Mouse (Mus musculus): ENCODE measurements around the gene S1pr4. TPM values are rescaled to one million over a fixed set of nuclear protein-coding genes. Genes with fewer than 3 reads are reported as not detected.

Gene S1pr4
- total RNA-seq, 2 experiments from 2014 or later, result 1.0 to 1.1 TPM

DNA sequence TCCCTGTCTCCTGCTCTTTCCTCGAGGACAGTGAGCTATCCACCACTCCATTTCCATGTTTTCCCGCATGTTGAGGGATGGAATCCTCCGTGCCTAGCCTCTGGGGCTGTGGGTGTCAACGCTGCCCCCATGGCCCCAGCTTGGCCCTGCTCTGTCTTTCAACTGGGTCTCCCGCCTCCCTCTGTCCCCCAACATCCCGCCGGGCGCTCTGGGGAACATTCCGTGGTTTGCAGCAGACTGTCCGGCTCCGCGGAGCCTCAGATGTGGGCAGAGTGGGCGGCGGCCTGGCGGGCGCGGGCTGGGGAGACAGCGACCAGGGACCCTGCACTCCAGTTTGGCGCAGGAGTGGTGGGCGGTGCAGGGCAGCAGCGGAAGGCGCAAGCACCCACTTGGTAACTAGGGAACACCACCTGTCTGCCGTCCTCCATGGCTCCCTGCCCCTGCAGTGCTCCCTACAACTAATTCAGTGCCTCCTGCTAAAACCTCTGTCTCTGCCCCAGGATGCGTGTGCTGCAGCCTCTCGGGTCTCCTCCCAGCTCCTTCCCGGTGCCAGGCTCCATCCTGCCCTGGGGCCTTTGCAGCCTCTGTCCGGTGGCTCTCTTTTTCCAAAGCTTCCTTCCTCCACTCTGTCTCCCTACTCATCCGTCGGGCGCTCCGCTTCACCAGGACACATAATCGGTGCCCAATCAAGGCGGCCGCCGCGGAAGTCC is 47.5 kb downstream of the S1pr4 start:
- intact Hi-C loops (cut with DNase I), result no loop called here
- DNase-seq (ENCODE audit: low spot score), result no peak

DNA sequence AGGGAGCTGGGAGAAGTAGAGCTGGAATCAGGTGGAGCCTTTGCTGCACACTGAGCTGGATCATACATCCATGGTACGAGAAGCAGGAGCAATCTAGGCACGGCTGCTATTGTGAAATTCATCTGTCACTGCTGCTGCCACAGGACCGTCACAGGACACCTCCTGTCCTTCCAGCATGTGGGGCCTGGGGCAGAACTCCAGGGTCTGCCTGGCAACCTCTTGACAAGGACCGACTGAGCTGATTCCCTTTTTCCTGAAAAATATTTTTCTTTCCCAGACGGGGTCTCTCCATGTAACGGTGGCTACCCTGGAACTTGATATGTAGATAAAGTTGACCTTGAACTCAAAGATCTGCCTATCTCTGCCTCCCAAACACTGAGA is 48.6 kb downstream of the S1pr4 start:
- no peak for DNase-seq (ENCODE audit: low spot score)
- intact Hi-C loops (cut with DNase I), result loop anchor here (2.0 kb wide), 1 partner anchor 167 kb away; no protein-coding TSS in a partner anchor

DNA sequence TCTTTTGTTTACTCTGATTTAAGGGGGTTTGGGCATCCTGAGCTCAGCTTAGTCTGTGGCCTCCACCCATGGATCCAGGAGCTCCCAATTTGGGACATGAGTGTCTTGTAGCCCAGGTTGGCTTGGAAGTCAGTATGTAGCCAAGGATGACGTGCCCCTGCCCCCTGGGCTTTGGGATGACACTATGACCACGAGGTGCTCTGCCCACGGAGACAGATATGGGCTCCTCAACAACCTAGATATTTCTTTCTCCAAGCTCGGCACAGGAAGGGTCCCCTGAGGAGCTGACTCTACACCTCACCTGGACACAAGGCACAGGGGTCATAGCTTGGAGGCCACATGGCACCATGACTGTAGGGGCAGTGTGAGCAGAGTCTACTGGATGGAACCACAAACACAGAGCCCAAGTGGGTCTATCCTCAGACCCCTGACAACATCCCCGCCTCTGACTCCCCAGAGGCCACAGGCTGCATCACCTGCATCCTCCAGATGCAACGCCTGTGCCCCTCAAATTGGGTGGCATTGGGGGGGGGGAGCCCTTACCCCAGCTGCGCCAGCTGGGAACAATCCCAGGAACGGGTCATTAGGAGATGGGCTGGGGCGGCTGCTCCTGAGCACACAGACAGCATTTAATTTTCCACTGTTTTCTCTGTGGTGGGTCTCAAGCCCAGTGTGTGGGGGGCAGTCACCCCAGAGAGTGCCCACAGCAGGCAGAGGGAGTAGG is 49.1 kb downstream of the S1pr4 start:
- intact Hi-C loops (cut with DNase I), result loop anchor here (1.0 to 2.0 kb wide), 2 partner anchors 62 to 166 kb away; partner anchors contain the start of gene Gm48552
- no peak for DNase-seq (ENCODE audit: low spot score)

DNA sequence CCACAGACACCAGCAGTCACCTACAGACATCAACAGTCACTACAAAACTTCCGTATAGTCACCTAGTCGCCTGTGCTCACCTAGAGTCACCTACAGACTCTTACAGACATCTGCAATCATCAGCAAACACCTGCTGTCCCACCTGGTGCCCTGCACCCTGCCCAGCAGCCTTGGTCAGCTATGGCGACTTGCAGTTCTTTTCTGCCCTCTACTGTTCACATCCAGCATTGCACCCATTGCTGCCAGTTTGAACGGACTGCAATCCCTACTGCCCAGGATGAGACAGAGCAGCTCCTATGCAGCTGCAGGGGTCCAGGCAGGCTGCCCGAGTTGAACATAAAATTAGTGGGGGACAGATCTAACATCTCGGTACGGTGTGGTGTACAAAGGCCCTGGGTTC is 49.8 kb downstream of the S1pr4 start:
- DNase-seq (ENCODE audit: low spot score), result peak; percentile 55
- intact Hi-C loops (cut with DNase I), result loop anchor here (1.0 to 2.0 kb wide), 2 partner anchors 61 to 165 kb away; partner anchors contain the start of gene Gm48552

Small RNA genes lying within 50 kb of the gene (microRNA-seq; reads per million reads assigned to microRNA genes)
- gene Gm25595, result not detected

Other genes starting within 250 kb of the S1pr4 start
- under 1 TPM; 0.42 to 0.61 TPM for gene Matk, start 247.2 kb downstream of the S1pr4 start, total RNA-seq (2021)
- gene Mrpl54, start 233.2 kb downstream of the S1pr4 start, total RNA-seq (2021), result 10 to 100 TPM; 93.8 to 96.6 TPM
- 100 to 1,000 TPM in 1 of 2 experiments, 10 to 100 TPM in 1; 98.4 to 123 TPM for gene Apba3, start 233.2 kb downstream of the S1pr4 start, total RNA-seq (2021)
- not detected for gene Tjp3, start 208.6 kb downstream of the S1pr4 start, total RNA-seq (2021)
- gene Pip5k1c, start 207.2 kb downstream of the S1pr4 start, total RNA-seq (2021), result 10 to 100 TPM; 30.0 to 33.7 TPM
- 10 to 100 TPM; 13.5 to 16.6 TPM for gene Cactin, start 179.0 kb downstream of the S1pr4 start, total RNA-seq (2021)
- gene Tbxa2r, start 171.4 kb downstream of the S1pr4 start, total RNA-seq (2021), result 1 to 10 TPM; 4.8 to 5.7 TPM
- gene Gipc3, start 156.9 kb downstream of the S1pr4 start, total RNA-seq (2021), result 1 to 10 TPM; 4.8 to 5.4 TPM
- 10 to 100 TPM; 68.7 to 70.2 TPM for gene Hmg20b, start 149.7 kb downstream of the S1pr4 start, total RNA-seq (2021)
- gene Mfsd12, start 142.6 kb downstream of the S1pr4 start, total RNA-seq (2021), result 10 to 100 TPM; 12.5 to 13.7 TPM
- 1 to 10 TPM in 1 of 2 experiments, under 1 TPM in 1; 0.78 to 1.2 TPM for gene 4930404N11Rik, start 134.3 kb downstream of the S1pr4 start, total RNA-seq (2021)
- gene Fzr1, start 121.6 kb downstream of the S1pr4 start, total RNA-seq (2021), result 10 to 100 TPM; 27.7 to 32.3 TPM
- 10 to 100 TPM; 52.0 to 56.2 TPM for gene Dohh, start 115.7 kb downstream of the S1pr4 start, total RNA-seq (2021)
- under 1 TPM; 0.61 to 0.78 TPM for gene Gm48551, start 115.7 kb downstream of the S1pr4 start, total RNA-seq (2021)
- gene Gm48552, start 111.1 kb downstream of the S1pr4 start, total RNA-seq (2021), result under 1 TPM in 1 of 2 experiments, not detected in 1; 0.70 TPM
- 1 to 10 TPM; 2.0 TPM for gene Smim24, start 107.1 kb downstream of the S1pr4 start, total RNA-seq (2021)
- 100 to 1,000 TPM; 110 to 130 TPM for gene Nfic, start 44.5 kb downstream of the S1pr4 start, total RNA-seq (2021)
- under 1 TPM; 0.17 to 0.47 TPM for gene Celf5, start 17.4 kb downstream of the S1pr4 start, total RNA-seq (2021)
- gene Ncln, start 3.7 kb downstream of the S1pr4 start, total RNA-seq (2021), result 10 to 100 TPM; 65.3 to 65.6 TPM
- 1 to 10 TPM in 1 of 2 experiments, under 1 TPM in 1; 0.81 to 1.0 TPM for gene Gna15, start 24.1 kb upstream of the S1pr4 start, total RNA-seq (2021)
- 10 to 100 TPM; 49.6 to 54.6 TPM for gene Gna11, start 45.1 kb upstream of the S1pr4 start, total RNA-seq (2021)
- 1,000 to 10,000 TPM; 1,086 to 1,128 TPM for gene Aes, start 59.4 kb upstream of the S1pr4 start, total RNA-seq (2021)
- gene Tle2, start 74.4 kb upstream of the S1pr4 start, total RNA-seq (2021), result 1 to 10 TPM; 8.4 to 9.7 TPM
- 1 to 10 TPM; 6.7 to 7.4 TPM for gene Tle6, start 100.9 kb upstream of the S1pr4 start, total RNA-seq (2021)
- 1 to 10 TPM; 1.9 to 2.8 TPM for gene BC025920, start 106.1 kb upstream of the S1pr4 start, total RNA-seq (2021)
- gene Sirt6, start 127.7 kb upstream of the S1pr4 start, total RNA-seq (2021), result 1 to 10 TPM; 8.0 to 8.5 TPM
- gene Ankrd24, start 128.4 kb upstream of the S1pr4 start, total RNA-seq (2021), result 10 to 100 TPM in 1 of 2 experiments, 1 to 10 TPM in 1; 9.4 to 10.1 TPM
- gene Gm10778, start 148.9 kb upstream of the S1pr4 start, total RNA-seq (2021), result 1 to 10 TPM; 1.7 to 3.0 TPM
- 1 to 10 TPM; 3.7 to 6.5 TPM for gene Zfp433, start 204.7 kb upstream of the S1pr4 start, total RNA-seq (2021)

Data from heart, postnatal 25 days (tissue).